20 mouse cellular contexts compared by ENCODE assay signal in genomic region chr1:127942231-127942630, GRCm38 (mm10).
DNase-seq lines count a peak whose midpoint lies in the region.
"Had no signal": no experiment of that assay in that cellular context is flagged by ENCODE, and none has a peak within 500 bp of the region (broad histone marks: within the 10 kb centered on the region; RNA-seq: fewer than 3 reads in every experiment).

No protein-coding gene starts in this region.

- peak; percentile 45 for DNase-seq in adrenal gland, adult 2 months
- DNase-seq in adrenal gland, adult 18-20 months (ENCODE audit: low spot score in 2 of 2): no peak
- DNase-seq in ovary, adult 18-20 months (ENCODE audit: low spot score): peak; percentile 79
- DNase-seq in ovary, postnatal 10 days (ENCODE audit: low spot score): no peak
- peak; percentile 47 for DNase-seq in adrenal gland, postnatal 14 days
- no peak for DNase-seq in cerebellum, postnatal 25 days
- no peak for DNase-seq in forebrain, embryonic 10.5 days (ENCODE audit: extremely low spot score, low spot score)
- DNase-seq: cerebellum, adult 11-12 months; cerebellum, adult 9-10 months; cerebellum, postnatal 36 days; gastrocnemius, postnatal 10 days; heart, adult 18-20 months; heart, postnatal 10 days; heart, postnatal 4 days had no signal

- no peak overlapping the region for H3K27ac ChIP-seq in forebrain, embryonic 10.5 days
- H3K27ac ChIP-seq: embryonic facial prominence, embryonic 10.5 days; heart, embryonic 10.5 days; hindbrain, embryonic 12.5 days; intestine, embryonic 15.5 days had no signal

- H3K9me3 ChIP-seq in forebrain, embryonic 10.5 days: peaks cover 8% of the 10 kb centered on the region
- H3K9me3 ChIP-seq: hindbrain, embryonic 12.5 days; intestine, embryonic 15.5 days had no signal

- no peaks in the 10 kb centered on the region for H3K4me1 ChIP-seq in forebrain, embryonic 10.5 days
- H3K4me1 ChIP-seq: embryonic facial prominence, embryonic 10.5 days; heart, embryonic 10.5 days; hindbrain, embryonic 12.5 days had no signal

- WGBS in forebrain, embryonic 10.5 days: 96% methylated on average over 10 of the region's 10 CpGs

- H3K36me3 ChIP-seq in forebrain, embryonic 10.5 days (replicated peaks): peaks cover 77% of the 10 kb centered on the region

- H3K27me3 ChIP-seq in forebrain, embryonic 10.5 days (ENCODE audit: poor library complexity, severe bottlenecking): no peaks in the 10 kb centered on the region
- H3K27me3 ChIP-seq: CH12.LX; hindbrain, embryonic 12.5 days; intestine, embryonic 15.5 days; Patski had no signal

- H3K4me3 ChIP-seq in forebrain, embryonic 10.5 days: no peak overlapping the region
- H3K4me3 ChIP-seq: embryonic facial prominence, embryonic 10.5 days; heart, embryonic 10.5 days; hindbrain, embryonic 12.5 days; intestine, embryonic 15.5 days had no signal

Comparison
In these comparisons a context has a peak if more than half of its experiments do, and no peak if none do; other contexts are left out.
1. DNase-seq: peak in adrenal gland, adult 2 months (single experiment), ovary, adult 18-20 months (single experiment) and adrenal gland, postnatal 14 days (single experiment); none in adrenal gland, adult 18-20 months (0 of 2), ovary, postnatal 10 days (single experiment), cerebellum, postnatal 25 days (0 of 2) and forebrain, embryonic 10.5 days (single experiment).